Mouse (Mus musculus) intestine, embryonic 15.5 days (tissue): Measurements from ENCODE around the gene Trim8. TPM values are rescaled to one million over a fixed set of nuclear protein-coding genes. Genes with fewer than 3 reads are reported as not detected.
A peak's percentile ranks its signal among the peaks of the same experiment; 100 is the strongest.

Source experiments
- ATAC-seq: fragments of 200-750 bp; cut with Nextera tagmentation; 2 replicates; pipeline ENCODE4 v1.8.0; 2017; ENCODE audit warnings: moderate TSS enrichment, moderate library complexity
- H3K27ac ChIP-seq: fragments of 300-500 bp; sonication (generic); 2 replicates; pipeline ENCODE4 v1.5.1; 2015; ENCODE audit warnings: mild to moderate bottlenecking, inconsistent platforms
- H3K27me3 ChIP-seq: fragments of 300-500 bp; sonication (generic); replicated peaks from 2 replicates; pipeline ENCODE4 v1.6.1; 2015; ENCODE audit warnings: inconsistent platforms
- H3K36me3 ChIP-seq: fragments of 300-500 bp; sonication (generic); 2 replicates; pipeline ENCODE4 v1.6.1; 2015; ENCODE audit warnings: inconsistent platforms
- H3K4me1 ChIP-seq: fragments of 300-500 bp; sonication (generic); replicated peaks from 2 replicates; pipeline ENCODE4 v1.6.1; 2015; ENCODE audit warnings: inconsistent platforms
- H3K4me2 ChIP-seq: fragments of 300-500 bp; sonication (generic); replicated peaks from 2 replicates; pipeline ENCODE4 v1.6.1; 2015; ENCODE audit warnings: mild to moderate bottlenecking, inconsistent platforms
- H3K4me3 ChIP-seq: fragments of 300-500 bp; sonication (generic); replicated peaks from 2 replicates; pipeline ENCODE4 v1.5.1; 2015; ENCODE audit warnings: inconsistent platforms
- H3K9ac ChIP-seq: fragments of 300-500 bp; sonication (generic); 2 replicates; pipeline ENCODE4 v1.6.1; 2015; ENCODE audit warnings: inconsistent platforms
- H3K9me3 ChIP-seq: fragments of 300-500 bp; sonication (generic); 2 replicates; pipeline ENCODE4 v1.6.1; 2016; ENCODE audit warnings: inconsistent platforms
- WGBS: fragments of 180-500 bp; shearing (Covaris S2); methylation state at CpG from one replicate; pipeline ENCODE4 v1.1.7; 2015; 5-methylcytosine and 5-hydroxymethylcytosine counted together
- polyA plus RNA-seq: library from polyadenylated mRNA; unstranded; fragments of >200 nt; fragmentation: Nextera tagmentation; extraction: Ambion mirVana; gene quantifications from 2 replicates; pipeline ENCODE4 v1.2.1, GENCODE M21; 2015

The Trim8 gene
- polyA plus RNA-seq, 1 experiment from 2014 or later = 16.4 TPM

DNA sequence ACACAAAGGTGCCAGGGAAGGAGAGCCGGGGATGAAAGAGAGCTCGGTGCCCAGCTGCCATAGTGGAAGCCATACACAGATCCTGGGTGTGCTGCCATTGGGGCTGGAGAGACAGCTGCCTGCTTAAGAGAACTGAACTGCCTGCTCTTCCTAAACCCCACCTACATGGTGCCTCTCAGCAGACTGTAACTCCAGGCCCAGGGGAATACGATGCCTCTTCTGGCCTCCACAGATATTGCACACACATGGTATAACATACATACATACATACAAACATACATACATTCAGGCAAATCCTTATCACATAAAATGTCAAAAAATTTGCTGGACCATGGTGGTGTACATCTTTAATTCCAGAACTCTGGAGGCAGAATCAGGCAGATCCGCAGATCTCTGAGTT is 38.1 kb upstream of the Trim8 start:
- 98% methylated on average over 4 of the region's 4 CpGs for WGBS
- Histone ChIP-seq H3K4me2 (no peak overlapping the region), H3K36me3 (peaks cover 15% of the 10 kb centered on the region), H3K4me3 (no peak overlapping the region), H3K9me3 (no peaks in the 10 kb centered on the region), H3K4me1 (peaks cover 11% of the 10 kb centered on the region; the same call in 1 of the 2 replicates), H3K27me3 (no peaks in the 10 kb centered on the region), H3K9ac (no peak overlapping the region), H3K27ac (no peak overlapping the region)
- ATAC-seq = no peak

DNA sequence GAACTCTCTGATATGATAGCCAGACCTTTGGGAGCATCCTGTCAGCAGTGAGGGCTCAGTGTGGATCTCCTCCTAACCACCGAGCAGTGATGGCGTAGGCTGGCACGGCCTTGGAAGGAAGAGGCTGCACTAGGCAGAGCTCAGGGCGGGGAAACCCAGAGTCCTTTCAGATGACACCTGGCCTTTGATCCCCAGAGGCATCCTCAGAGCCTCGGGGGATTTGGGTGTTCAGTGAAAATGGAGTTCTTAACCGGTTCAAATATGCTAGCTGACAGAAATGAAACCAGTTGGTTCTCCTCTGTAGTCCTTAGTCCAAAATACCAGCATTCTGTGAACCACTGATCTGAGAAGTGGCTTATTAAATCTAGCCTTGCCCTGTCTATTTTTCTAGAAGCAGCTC is 35.3 kb upstream of the Trim8 start:
- H3K4me2 ChIP-seq = no peak overlapping the region
- H3K36me3 ChIP-seq = peaks cover 7% of the 10 kb centered on the region
- ATAC-seq = no peak
- H3K27me3 ChIP-seq = no peaks in the 10 kb centered on the region
- H3K9me3 ChIP-seq = no peaks in the 10 kb centered on the region
- no peak overlapping the region for H3K4me3 ChIP-seq
- 64% methylated on average over 6 of the region's 6 CpGs for WGBS
- H3K9ac ChIP-seq = no peak overlapping the region
- peaks cover 13% of the 10 kb centered on the region for H3K4me1 ChIP-seq
- H3K27ac ChIP-seq = no peak overlapping the region

- Histone ChIP-seq H3K4me2 (no peak overlapping the region), H3K27ac (no peak overlapping the region), H3K9ac (no peak overlapping the region), H3K27me3 (no peaks in the 10 kb centered on the region), H3K9me3 (no peaks in the 10 kb centered on the region), H3K36me3 (peaks cover 2% of the 10 kb centered on the region; the same call in 1 of the 2 replicates), H3K4me1 (peaks cover 22% of the 10 kb centered on the region), H3K4me3 (no peak overlapping the region)
- no peak for ATAC-seq
- 64% methylated on average over 3 of the region's 3 CpGs for WGBS
Measured at GRCm38 (mm10) chr19:46467051-46467503, 34.4 kb upstream of the Trim8 start.

DNA sequence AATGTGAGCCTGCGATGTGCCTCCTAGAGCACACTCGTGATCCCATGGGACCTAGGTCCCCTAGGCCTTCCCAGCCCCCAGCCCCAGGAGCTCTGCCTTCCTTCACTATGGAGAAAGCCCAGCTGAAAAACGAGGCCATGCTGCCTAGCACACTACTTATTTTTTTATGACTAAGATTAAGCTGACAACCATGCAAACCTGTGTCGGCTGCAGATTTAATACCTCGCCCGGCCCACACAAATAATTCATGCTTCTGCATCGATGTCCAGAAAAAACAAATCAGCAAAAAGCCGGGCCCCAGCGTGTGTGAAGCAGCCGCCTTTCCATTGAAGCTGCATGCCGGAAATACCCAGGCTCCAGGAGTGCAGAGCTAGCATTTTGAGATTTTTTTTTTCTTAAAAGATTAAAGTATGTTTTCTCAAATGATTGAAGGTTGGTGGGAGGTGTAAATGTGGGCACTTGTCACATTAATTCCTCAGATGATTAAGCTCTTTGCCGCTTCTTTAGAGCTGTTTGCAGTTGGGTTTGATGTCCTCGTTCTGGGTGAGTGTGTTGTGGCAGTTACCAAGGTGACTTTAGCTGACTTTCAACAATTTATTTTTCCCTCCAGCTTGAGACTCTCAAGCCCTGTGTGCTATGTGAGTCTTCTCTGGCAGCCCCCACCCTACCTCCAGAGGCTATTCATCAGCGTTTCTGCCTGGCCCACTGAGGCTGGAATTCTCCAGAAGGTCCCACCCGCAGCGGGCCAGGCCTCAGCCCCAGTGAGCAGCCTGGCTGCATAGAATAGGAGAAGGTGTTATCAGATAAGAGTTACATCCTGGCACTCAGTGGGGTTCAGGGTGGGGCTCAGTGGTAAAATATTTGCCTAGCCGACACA is 30.9 kb upstream of the Trim8 start:
- Histone ChIP-seq H3K4me3 (no peak overlapping the region), H3K27me3 (no peaks in the 10 kb centered on the region), H3K9ac (no peak overlapping the region), H3K36me3 (peaks cover 7% of the 10 kb centered on the region; the same call in 1 of the 2 replicates), H3K27ac (peak overlapping the region; percentile 60), H3K4me1 (peaks cover 23% of the 10 kb centered on the region), H3K9me3 (no peaks in the 10 kb centered on the region), H3K4me2 (no peak overlapping the region)
- WGBS = 32% methylated on average over 17 of the region's 17 CpGs
- ATAC-seq = peak; percentile 41

GRCm38 (mm10) chr19:46471324-46472093 is 30.0 kb upstream of the Trim8 start:
- Histone ChIP-seq H3K9me3 (no peaks in the 10 kb centered on the region), H3K4me1 (peaks cover 20% of the 10 kb centered on the region), H3K4me2 (no peak overlapping the region), H3K9ac (no peak overlapping the region), H3K36me3 (peaks cover 9% of the 10 kb centered on the region; the same call in 1 of the 2 replicates), H3K4me3 (no peak overlapping the region), H3K27ac (peak overlapping the region; percentile 60), H3K27me3 (no peaks in the 10 kb centered on the region)
- WGBS = 20% methylated on average over 10 of the region's 10 CpGs
- peak; percentile 52 for ATAC-seq

DNA sequence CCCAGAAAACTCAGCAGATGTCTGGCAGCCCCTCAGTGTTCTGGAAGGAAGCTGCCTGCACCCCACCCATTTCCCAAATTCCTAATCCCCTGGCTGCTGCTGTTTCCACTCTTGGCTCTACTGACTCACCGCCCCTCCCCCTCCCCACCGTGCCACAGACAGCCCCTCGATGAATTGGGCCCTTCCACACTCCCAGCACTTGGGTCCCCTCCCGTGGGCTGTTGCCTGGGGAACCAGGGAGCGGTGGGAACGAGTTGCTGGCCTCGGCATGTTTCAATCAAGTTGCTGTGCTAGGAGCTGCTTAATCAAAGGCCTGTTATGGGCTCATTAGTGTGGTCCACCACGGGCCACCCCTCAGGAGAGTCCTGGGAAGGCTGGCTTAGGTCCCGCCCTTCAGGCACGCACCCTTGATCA is 24.1 kb upstream of the Trim8 start:
- Histone ChIP-seq H3K4me3 (no peak overlapping the region), H3K9me3 (no peaks in the 10 kb centered on the region), H3K9ac (no peak overlapping the region), H3K27ac (no peak overlapping the region), H3K27me3 (no peaks in the 10 kb centered on the region), H3K4me1 (peaks cover 33% of the 10 kb centered on the region), H3K4me2 (no peak overlapping the region), H3K36me3 (peaks cover 9% of the 10 kb centered on the region; the same call in 1 of the 2 replicates)
- no peak for ATAC-seq
- 51% methylated on average over 10 of the region's 10 CpGs for WGBS

- Histone ChIP-seq H3K4me2 (no peak overlapping the region), H3K27ac (peak overlapping the region; percentile 71), H3K9ac (no peak overlapping the region), H3K36me3 (peaks cover 9% of the 10 kb centered on the region; the same call in 1 of the 2 replicates), H3K27me3 (no peaks in the 10 kb centered on the region), H3K9me3 (no peaks in the 10 kb centered on the region), H3K4me3 (no peak overlapping the region), H3K4me1 (peaks cover 39% of the 10 kb centered on the region)
- no peak for ATAC-seq
- WGBS = 70% methylated on average over 4 of the region's 4 CpGs
Measured at GRCm38 (mm10) chr19:46478242-46478641, 23.3 kb upstream of the Trim8 start.

DNA sequence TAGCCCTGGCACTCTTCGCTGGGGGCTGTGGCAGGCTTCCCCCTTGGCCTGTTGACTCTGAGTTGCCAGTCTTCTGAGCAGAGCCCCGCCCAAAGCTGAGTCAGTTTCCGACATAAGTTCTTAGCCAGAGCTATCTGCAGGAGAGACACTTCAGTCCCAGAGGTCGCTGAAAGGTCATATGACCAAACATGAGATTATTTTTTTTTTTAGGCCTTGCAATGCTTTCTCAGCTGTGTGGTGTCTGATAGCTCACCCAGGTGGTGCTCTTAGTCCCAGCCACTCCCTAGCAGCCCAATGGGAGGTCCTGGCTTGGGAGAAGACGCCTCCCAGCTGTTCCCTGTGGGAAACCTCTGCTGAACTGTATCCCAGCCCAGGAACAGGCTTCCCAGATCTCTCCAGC is 22.7 kb upstream of the Trim8 start:
- Histone ChIP-seq H3K4me2 (0 out of 2 replicates have a peak overlapping the region, but pooled peaks have one; percentile 12), H3K27ac (peak overlapping the region; percentile 71), H3K36me3 (peaks cover 4% of the 10 kb centered on the region; the same call in 1 of the 2 replicates), H3K4me1 (peaks cover 43% of the 10 kb centered on the region), H3K9me3 (no peaks in the 10 kb centered on the region), H3K9ac (no peak overlapping the region), H3K27me3 (no peaks in the 10 kb centered on the region), H3K4me3 (no peak overlapping the region)
- ATAC-seq = peak; percentile 66
- WGBS = 26% methylated on average over 5 of the region's 5 CpGs

- Histone ChIP-seq H3K4me1 (peaks cover 50% of the 10 kb centered on the region), H3K27ac (peak overlapping the region; percentile 71), H3K27me3 (no peaks in the 10 kb centered on the region), H3K4me3 (no peak overlapping the region), H3K9me3 (no peaks in the 10 kb centered on the region), H3K36me3 (peaks cover 4% of the 10 kb centered on the region; the same call in 1 of the 2 replicates), H3K9ac (no peak overlapping the region), H3K4me2 (0 out of 2 replicates have a peak overlapping the region, but pooled peaks have one; percentile 12)
- ATAC-seq = peak; percentile 11; the same call in 1 of the 2 replicates
- 55% methylated on average over 21 of the region's 21 CpGs for WGBS
Measured at GRCm38 (mm10) chr19:46479306-46480075, 22.0 kb upstream of the Trim8 start.

DNA sequence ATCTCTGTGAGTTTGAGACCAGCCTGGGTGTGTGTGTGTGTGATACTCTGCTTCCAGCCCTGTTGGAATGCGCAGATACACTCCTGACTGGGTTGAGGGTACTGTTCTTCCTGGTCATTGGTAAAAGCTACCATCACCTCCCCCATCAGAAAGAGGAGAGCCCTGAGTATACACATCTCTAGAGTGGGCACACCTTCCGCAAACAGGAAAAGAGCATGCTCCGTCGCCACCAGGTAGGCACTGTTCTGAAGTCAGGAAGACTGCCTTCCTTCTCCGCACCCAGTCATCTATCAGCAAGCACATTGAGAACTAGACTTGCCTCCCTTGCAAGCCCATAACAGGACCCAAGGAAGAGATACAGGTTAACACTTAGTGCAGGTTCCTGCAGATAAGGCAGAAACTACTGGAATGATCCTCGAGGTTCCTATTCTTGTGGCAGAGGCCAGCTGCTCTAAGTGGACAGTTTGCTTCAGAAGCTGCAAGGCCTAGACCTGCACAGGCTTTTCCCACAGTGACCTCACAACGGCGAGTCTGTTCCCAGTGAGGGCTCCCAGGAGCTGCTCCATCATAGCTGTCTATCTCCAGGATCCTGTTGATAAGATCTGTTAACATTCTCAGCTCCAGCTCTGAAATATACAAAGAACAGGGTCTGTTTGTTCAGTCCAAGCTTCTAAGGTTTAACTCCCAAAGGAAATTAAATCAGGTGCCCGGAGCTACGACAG is 20.7 kb upstream of the Trim8 start:
- WGBS = 61% methylated on average over 10 of the region's 10 CpGs
- no peak overlapping the region for H3K9ac ChIP-seq
- H3K4me2 ChIP-seq = no peak overlapping the region
- no peak for ATAC-seq
- H3K27ac ChIP-seq = peak overlapping the region; percentile 14; the same call in 1 of the 2 replicates
- H3K36me3 ChIP-seq = 0 out of 2 replicates have a peak, but pooled peaks cover under 1% of the 10 kb centered on the region
- H3K9me3 ChIP-seq = no peaks in the 10 kb centered on the region
- no peaks in the 10 kb centered on the region for H3K27me3 ChIP-seq
- peaks cover 59% of the 10 kb centered on the region for H3K4me1 ChIP-seq
- H3K4me3 ChIP-seq = no peak overlapping the region

GRCm38 (mm10) chr19:46481352-46481751 is 20.1 kb upstream of the Trim8 start:
- Histone ChIP-seq H3K27me3 (no peaks in the 10 kb centered on the region), H3K9me3 (no peaks in the 10 kb centered on the region), H3K27ac (no peak overlapping the region; the same call in 1 of the 2 replicates), H3K36me3 (no peaks in the 10 kb centered on the region), H3K4me3 (no peak overlapping the region), H3K9ac (no peak overlapping the region), H3K4me1 (peaks cover 63% of the 10 kb centered on the region), H3K4me2 (no peak overlapping the region)
- no peak for ATAC-seq
- WGBS = 33% methylated on average over 3 of the region's 3 CpGs
